Mouse (Mus musculus) gonadal fat pad, adult 2 months (tissue): ENCODE results near the gene Ptprn2. TPM values are rescaled to one million over a fixed set of nuclear protein-coding genes. Genes with fewer than 3 reads are reported as not detected.

Experiments
- DNase-seq: peaks from one replicate; pipeline ENCODE4 v3.0.0-alpha.2; 2012; ENCODE audit warnings: low read depth
- polyA plus RNA-seq: library from polyadenylated mRNA; depleted of rRNA; stranded (reverse); fragments of >200 nt; gene quantifications from 2 replicates; pipeline ENCODE4 v1.2.3, GENCODE M21; 2012; rRNA removed

Gene Ptprn2
- polyA plus RNA-seq, 1 experiment, result 1.7 TPM

- no peak for DNase-seq
These were observed 830.1 kb downstream of the Ptprn2 start for GRCm38 (mm10) chr12:117315661-117316060.

- DNase-seq, result no peak
These were observed 832.7 kb downstream of the Ptprn2 start for GRCm38 (mm10) chr12:117318229-117318628.

GRCm38 (mm10) chr12:117323017-117323416 is 837.5 kb downstream of the Ptprn2 start:
- DNase-seq, result no peak

Other genes with a start within 250 kb of the Ptprn2 start
- gene Wdr60, start 222.7 kb upstream of the Ptprn2 start, polyA plus RNA-seq, result 7.5 and 7.6 TPM in 2 replicates
- not detected in 2 replicates for gene Gm11027, start 210.3 kb upstream of the Ptprn2 start, polyA plus RNA-seq
- 17.3 and 24.2 TPM in 2 replicates for gene Esyt2, start 204.5 kb upstream of the Ptprn2 start, polyA plus RNA-seq
- gene Ncapg2, start 80.3 kb upstream of the Ptprn2 start, polyA plus RNA-seq, result 1.7 and 1.9 TPM in 2 replicates